Mouse (Mus musculus) spleen, adult 2 months (tissue): Measurements from ENCODE around the gene Gm43517.

Experiments used
- CTCF ChIP-seq: fragments of 200-500 bp; IDR thresholded peaks from 2 replicates; pipeline ENCODE4 v1.5.1; 2011; ENCODE audit warnings: mild to moderate bottlenecking, inconsistent platforms; ENCODE audit not compliant: insufficient read depth, insufficient read length, insufficient replicate concordance; ENCODE audit errors: extremely low read depth
- POLR2A ChIP-seq: fragments of 200-500 bp; IDR thresholded peaks from 2 replicates; pipeline ENCODE4 v1.6.1; 2011; ENCODE audit warnings: low read depth, low read length, inconsistent platforms

GRCm38 (mm10) chr12:49376318-49376992 lies 8.5 kb upstream of the Gm43517 start:
- TF ChIP-seq POLR2A: no peak
- no peak for TF ChIP-seq CTCF
